Mouse (Mus musculus) c-Kit-positive CD71-negative TER-119-negative erythroid progenitor cells, embryonic 14.5 days (primary cell): ENCODE measurements around the gene Tph1.

Experiments
- DNase-seq: peaks from one replicate; pipeline ENCODE4 v3.0.0-alpha.2; 2013; ENCODE audit warnings: low read depth

The Tph1 gene

GRCm38 (mm10) chr7:46648431-46649140 lies 23.8 kb downstream of the Tph1 start:
- no peak for DNase-seq

GRCm38 (mm10) chr7:46643172-46643571 lies 29.2 kb downstream of the Tph1 start:
- DNase-seq: no peak

- DNase-seq: no peak
Measured at GRCm38 (mm10) chr7:46640062-46640461, 32.3 kb downstream of the Tph1 start.

GRCm38 (mm10) chr7:46639692-46640031 lies 32.7 kb downstream of the Tph1 start, which contains the start of gene Sergef:
Gene Sergef, minus strand, starts transcription at chr7:46639807.
- peak; percentile 74 for DNase-seq

GRCm38 (mm10) chr7:46638889-46639691 lies 33.2 kb downstream of the Tph1 start:
- DNase-seq: no peak

GRCm38 (mm10) chr7:46628375-46628975 lies 43.9 kb downstream of the Tph1 start:
- DNase-seq: no peak

GRCm38 (mm10) chr7:46623979-46624378 lies 48.4 kb downstream of the Tph1 start:
- DNase-seq: no peak

- no peak for DNase-seq
Measured at GRCm38 (mm10) chr7:46618416-46619110, 53.8 kb downstream of the Tph1 start.

GRCm38 (mm10) chr7:46616429-46617005 lies 55.8 kb downstream of the Tph1 start:
- no peak for DNase-seq

GRCm38 (mm10) chr7:46615256-46615977 lies 56.9 kb downstream of the Tph1 start:
- no peak for DNase-seq

- no peak for DNase-seq
Measured at GRCm38 (mm10) chr7:46614263-46614662, 58.1 kb downstream of the Tph1 start.

GRCm38 (mm10) chr7:46613091-46613490 lies 59.2 kb downstream of the Tph1 start:
- no peak for DNase-seq

- DNase-seq: no peak
Measured at GRCm38 (mm10) chr7:46612421-46612937, 59.9 kb downstream of the Tph1 start.

- no peak for DNase-seq
Measured at GRCm38 (mm10) chr7:46611970-46612369, 60.4 kb downstream of the Tph1 start.

- no peak for DNase-seq
Measured at GRCm38 (mm10) chr7:46609317-46609716, 63.0 kb downstream of the Tph1 start.

GRCm38 (mm10) chr7:46607428-46608055 lies 64.8 kb downstream of the Tph1 start:
- peak; percentile 56 for DNase-seq

GRCm38 (mm10) chr7:46607031-46607426 lies 65.3 kb downstream of the Tph1 start:
- no peak for DNase-seq

- DNase-seq: peak; percentile 46
Measured at GRCm38 (mm10) chr7:46606391-46607030, 65.8 kb downstream of the Tph1 start.

GRCm38 (mm10) chr7:46603051-46603450 lies 69.3 kb downstream of the Tph1 start:
- no peak for DNase-seq

GRCm38 (mm10) chr7:46602079-46602478 lies 70.3 kb downstream of the Tph1 start:
- DNase-seq: no peak
